Mouse (Mus musculus) mesoderm, embryonic 11.5 days (tissue): Measurements from ENCODE around the gene Nckap5.
"Not testable (repeated sequence)": the region's sequence is repeated elsewhere in the genome, so short reads cannot be mapped to it uniquely, and the experiment has no call there.

Source experiments
- DNase-seq: peaks from one replicate; pipeline ENCODE4 v3.0.0-alpha.2; 2012; ENCODE audit warnings: low read depth, low spot score

Nckap5 gene

GRCm38 (mm10) chr1:126168579-126168978 is 662.0 kb downstream of the Nckap5 start:
- DNase-seq, result no peak

- peak; percentile 12 for DNase-seq
Measured at GRCm38 (mm10) chr1:126168131-126168530, 662.5 kb downstream of the Nckap5 start.

GRCm38 (mm10) chr1:126167546-126167945 is 663.1 kb downstream of the Nckap5 start:
- DNase-seq, result no peak

GRCm38 (mm10) chr1:126159287-126159686 is 671.3 kb downstream of the Nckap5 start:
- no peak for DNase-seq

GRCm38 (mm10) chr1:126155816-126156215 is 674.8 kb downstream of the Nckap5 start:
- DNase-seq, result no peak

- DNase-seq, result no peak
Measured at GRCm38 (mm10) chr1:126153516-126154234, 676.9 kb downstream of the Nckap5 start.

- no peak for DNase-seq
Measured at GRCm38 (mm10) chr1:126152217-126152616, 678.4 kb downstream of the Nckap5 start.

GRCm38 (mm10) chr1:126149966-126150365 is 680.6 kb downstream of the Nckap5 start:
- no peak for DNase-seq

GRCm38 (mm10) chr1:126135717-126136116 is 694.9 kb downstream of the Nckap5 start:
- DNase-seq, result no peak

GRCm38 (mm10) chr1:126132316-126132715 is 698.3 kb downstream of the Nckap5 start:
- DNase-seq, result no peak

GRCm38 (mm10) chr1:126129129-126129528 is 701.5 kb downstream of the Nckap5 start:
- DNase-seq, result no peak

- DNase-seq, result no peak
Measured at GRCm38 (mm10) chr1:126123111-126123510, 707.5 kb downstream of the Nckap5 start.

GRCm38 (mm10) chr1:126120506-126120905 is 710.1 kb downstream of the Nckap5 start:
- DNase-seq, result no peak

GRCm38 (mm10) chr1:126116034-126116433 is 714.6 kb downstream of the Nckap5 start:
- no peak for DNase-seq

GRCm38 (mm10) chr1:126105673-126106256 is 724.8 kb downstream of the Nckap5 start:
- no peak for DNase-seq

GRCm38 (mm10) chr1:126094346-126094745 is 736.3 kb downstream of the Nckap5 start:
- no peak for DNase-seq

GRCm38 (mm10) chr1:126091979-126092378 is 738.6 kb downstream of the Nckap5 start:
- not testable (repeated sequence) for DNase-seq

GRCm38 (mm10) chr1:126087181-126087580 is 743.4 kb downstream of the Nckap5 start:
- no peak for DNase-seq

GRCm38 (mm10) chr1:126076312-126076711 is 754.3 kb downstream of the Nckap5 start:
- no peak for DNase-seq

- no peak for DNase-seq
Measured at GRCm38 (mm10) chr1:126070861-126071260, 759.7 kb downstream of the Nckap5 start.

GRCm38 (mm10) chr1:126051491-126051890 is 779.1 kb downstream of the Nckap5 start:
- peak; percentile 20 for DNase-seq

- DNase-seq, result no peak
Measured at GRCm38 (mm10) chr1:126042886-126043285, 787.7 kb downstream of the Nckap5 start.

- DNase-seq, result no peak
Measured at GRCm38 (mm10) chr1:126027536-126027935, 803.1 kb downstream of the Nckap5 start.
